Mouse (Mus musculus) central nervous system, embryonic 18 days (tissue): ENCODE data around the gene 1700074P13Rik. TPM values are rescaled to one million over a fixed set of nuclear protein-coding genes. Genes with fewer than 3 reads are reported as not detected.

ENCODE experiments used
- polyA plus RNA-seq: library from polyadenylated mRNA; depleted of rRNA; stranded (reverse); fragments of >200 nt; gene quantifications from 2 replicates; pipeline ENCODE4 v1.2.3, GENCODE M21; 2012; rRNA removed

Gene 1700074P13Rik
- polyA plus RNA-seq, result not detected in 2 replicates

DNA sequence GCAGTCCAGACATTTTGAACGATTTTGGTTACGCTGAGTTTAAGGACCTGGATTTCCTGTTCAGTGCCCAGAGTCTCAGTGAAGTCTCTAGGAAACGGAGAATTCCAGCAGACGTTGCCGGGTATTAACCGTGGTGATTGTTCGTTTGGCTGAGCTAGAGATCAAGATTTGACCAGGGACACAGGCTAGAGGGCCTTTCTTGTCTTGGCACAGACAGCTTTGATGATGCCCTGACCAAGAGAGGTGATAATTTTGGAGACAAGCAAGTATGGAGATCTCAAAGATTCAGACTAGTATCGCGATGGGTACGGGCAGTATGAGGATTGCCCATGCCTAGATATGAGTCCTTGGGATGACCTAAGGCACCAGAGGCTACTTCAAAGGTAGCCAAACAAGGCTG is at the start of gene 1700074P13Rik:
Gene 1700074P13Rik (minus strand): TSS at position 101 of the 400 bp plus-strand sequence.

DNA sequence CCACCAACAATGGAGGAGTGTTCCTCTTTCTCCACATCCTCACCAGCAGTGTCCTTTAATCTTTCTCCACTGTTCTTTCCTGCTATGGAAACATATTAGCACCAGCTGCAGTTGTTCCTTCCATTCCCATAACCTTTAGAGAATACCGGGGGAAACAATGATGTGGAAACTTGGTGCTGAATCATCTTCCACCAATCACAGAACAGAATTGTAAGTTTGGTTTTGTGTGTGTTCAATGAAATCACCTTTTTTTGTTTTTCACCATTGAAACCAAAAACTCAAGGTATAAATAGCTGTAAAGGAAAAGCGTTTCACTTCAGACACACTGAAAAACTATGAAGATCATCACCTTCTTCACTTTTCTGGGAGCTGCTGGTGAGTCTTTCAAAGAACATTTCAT is 24.1 kb upstream of the 1700074P13Rik start, which contains the start of gene 1810009J06Rik:
Gene 1810009J06Rik (plus strand): TSS at position 301 of the 400 bp plus-strand sequence.

DNA sequence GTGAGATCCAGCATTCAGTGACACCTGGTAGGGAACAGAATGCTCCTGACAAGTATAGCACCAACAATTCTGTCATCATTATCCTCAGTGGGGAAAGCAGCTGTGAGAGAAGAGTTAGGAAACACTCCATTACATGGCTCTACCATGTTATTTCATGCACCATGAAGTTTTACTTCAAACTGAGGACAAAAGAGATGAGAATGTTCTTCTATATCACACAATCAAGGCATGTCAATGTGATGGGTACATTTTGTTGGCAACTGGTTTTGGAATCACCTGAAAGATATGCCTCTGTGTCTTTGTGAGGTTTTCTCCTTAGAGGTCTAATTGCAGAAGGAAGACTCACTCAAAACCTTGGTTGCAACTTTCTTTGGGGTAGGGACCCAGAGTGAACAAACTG is 11.4 kb upstream of the 1700074P13Rik start, which contains the start of gene Gm4744:
Gene Gm4744 (minus strand): TSS at position 101 of the 400 bp plus-strand sequence.

DNA sequence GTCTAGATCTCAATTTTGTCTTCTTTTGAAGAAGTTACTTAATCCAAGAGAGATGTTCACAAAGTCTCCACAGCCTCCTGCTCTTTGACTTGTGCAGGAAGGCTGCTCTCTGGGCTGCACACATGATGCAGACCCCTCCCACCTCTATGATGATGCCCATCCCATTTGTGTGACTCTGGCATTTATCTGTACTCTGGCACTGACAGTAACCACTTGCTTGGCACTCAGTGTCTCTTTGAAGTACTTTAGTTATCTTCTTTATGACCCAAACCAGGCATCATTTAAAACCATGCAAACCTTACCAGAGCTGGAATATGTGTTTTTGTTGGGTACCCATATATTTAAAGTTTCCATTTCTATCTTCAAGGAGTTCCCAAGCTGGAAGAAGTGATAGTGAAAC is 40.1 kb downstream of the 1700074P13Rik start, which contains the start of gene Prss58:
Gene Prss58 (minus strand): TSS at position 101 of the 400 bp plus-strand sequence.

DNA sequence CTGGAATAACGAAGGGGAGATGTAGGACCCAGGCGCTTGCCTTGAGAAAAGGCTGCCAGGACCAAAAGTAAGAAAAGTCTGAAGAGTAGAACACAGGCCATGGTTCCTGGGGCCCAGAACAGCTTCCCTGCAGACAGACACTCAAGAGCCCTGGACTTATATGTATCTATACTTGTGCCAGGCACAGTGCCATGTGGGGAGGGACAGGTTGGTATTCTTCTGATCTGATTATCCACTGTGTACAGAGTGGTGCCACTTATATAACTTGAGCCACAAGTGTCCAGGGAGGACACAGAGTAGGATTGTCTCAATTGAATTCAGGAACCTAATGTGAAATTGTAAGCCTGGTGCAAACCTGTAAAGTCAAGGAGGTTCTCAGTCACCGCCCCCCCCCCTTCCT is 53.0 kb downstream of the 1700074P13Rik start, which contains the start of gene Moxd2:
Gene Moxd2 (minus strand): TSS at position 101 of the 400 bp plus-strand sequence.

Other genes with a start within 250 kb of the 1700074P13Rik start
- not detected in 2 replicates for gene Moxd2, start 53.1 kb downstream of the 1700074P13Rik start, polyA plus RNA-seq
- not detected in 2 replicates for gene Prss58, start 40.2 kb downstream of the 1700074P13Rik start, polyA plus RNA-seq
- gene Gm4744, start 11.3 kb upstream of the 1700074P13Rik start, polyA plus RNA-seq, result not detected in 2 replicates
- gene 1810009J06Rik, start 24.2 kb upstream of the 1700074P13Rik start, polyA plus RNA-seq, result not detected in 2 replicates
- gene Gm2663, start 58.9 kb upstream of the 1700074P13Rik start, polyA plus RNA-seq, result not detected in 2 replicates
- gene 2210010C04Rik, start 95.0 kb upstream of the 1700074P13Rik start, polyA plus RNA-seq, result not detected in 2 replicates